Mouse (Mus musculus) hindbrain, postnatal 0 days (tissue): ENCODE results near the gene Cct7. TPM values are rescaled to one million over a fixed set of nuclear protein-coding genes. Genes with fewer than 3 reads are reported as not detected.

ENCODE experiments used
- ATAC-seq: fragments of 200-750 bp; cut with Nextera tagmentation; 2 replicates; pipeline ENCODE4 v1.8.0; 2017; ENCODE audit warnings: mild to moderate bottlenecking, moderate TSS enrichment, moderate library complexity
- DNase-seq: peaks from one replicate; pipeline ENCODE4 v3.0.0-alpha.2; 2015; ENCODE audit warnings: low spot score
- H3K27ac ChIP-seq: fragments of 300-500 bp; sonication (generic); 2 replicates; pipeline ENCODE4 v1.5.1; 2014; ENCODE audit warnings: mild to moderate bottlenecking
- H3K27me3 ChIP-seq: fragments of 300-500 bp; sonication (generic); 2 replicates; pipeline ENCODE4 v1.6.1; 2014; ENCODE audit warnings: low read length, mixed read lengths; ENCODE audit not compliant: insufficient read depth
- H3K36me3 ChIP-seq: fragments of 300-500 bp; sonication (generic); 2 replicates; pipeline ENCODE4 v1.6.1; 2014; ENCODE audit warnings: low read length, mixed read lengths; ENCODE audit not compliant: insufficient read depth
- H3K4me1 ChIP-seq: fragments of 300-500 bp; sonication (generic); 2 replicates; pipeline ENCODE4 v1.6.1; 2014; ENCODE audit warnings: antibody characterized with exemption, low read length, mixed read lengths; ENCODE audit not compliant: insufficient read depth
- H3K4me2 ChIP-seq: fragments of 300-500 bp; sonication (generic); 2 replicates; pipeline ENCODE4 v1.6.1; 2014; ENCODE audit warnings: low read depth, mild to moderate bottlenecking, low read length, moderate library complexity, mixed read lengths
- H3K4me3 ChIP-seq: fragments of 300-500 bp; sonication (generic); 2 replicates; pipeline ENCODE4 v1.5.1; 2014; ENCODE audit warnings: low read length
- H3K9ac ChIP-seq: fragments of 300-500 bp; sonication (generic); replicated peaks from 2 replicates; pipeline ENCODE4 v1.6.1; 2014; ENCODE audit warnings: mild to moderate bottlenecking, low read length, moderate library complexity, mixed read lengths
- H3K9me3 ChIP-seq: fragments of 300-500 bp; sonication (generic); 2 replicates; pipeline ENCODE4 v1.6.1; 2016; ENCODE audit warnings: low read length, mixed read lengths
- CTCF ChIP-seq: IDR thresholded peaks from 2 replicates; pipeline ENCODE4 v1.5.1; 2016; ENCODE audit warnings: antibody characterized with exemption, control low read depth, low read depth
- WGBS: fragments of 180-500 bp; shearing (Covaris S2); extraction: QIAGEN DNeasy Blood & Tissue Kit; methylation state at CpG from one replicate; pipeline ENCODE4 v1.1.7; 2014; 5-methylcytosine and 5-hydroxymethylcytosine counted together
- polyA plus RNA-seq: library from polyadenylated mRNA; unstranded; fragments of >200 nt; fragmentation: Nextera tagmentation; extraction: Ambion mirVana; gene quantifications from 2 replicates; pipeline ENCODE4 v1.2.1, GENCODE M21; 2015
- total RNA-seq: library from RNA; depleted of rRNA; stranded (reverse); fragments of >200 nt; gene quantifications from 2 replicates; pipeline ENCODE4 v1.2.3, GENCODE M21; 2014; rRNA removed

The Cct7 gene
- total and polyA plus RNA-seq, 2 experiments from 2014 or later: 169 to 487 TPM

DNA sequence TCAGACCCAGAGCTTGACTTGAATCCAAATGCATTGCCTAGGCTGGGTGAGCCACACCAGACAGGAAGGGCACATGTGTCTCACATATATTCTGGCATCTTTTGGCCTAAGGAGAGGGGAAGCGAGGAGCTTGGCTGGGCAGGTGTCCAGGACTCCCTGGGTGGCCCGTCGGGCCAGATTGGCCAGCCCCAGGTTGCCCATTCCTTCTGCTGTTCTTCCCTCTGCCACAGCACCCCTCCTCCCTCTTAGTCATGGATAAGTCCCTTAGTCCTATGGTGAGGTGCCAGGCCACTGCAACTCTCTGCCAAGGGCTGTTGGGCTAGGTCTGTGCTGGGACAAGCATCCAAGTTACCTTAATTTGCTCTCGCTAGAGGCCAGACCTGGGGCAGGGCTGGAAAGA is 64.6 kb downstream of the Cct7 start:
- Histone ChIP-seq H3K36me3 (no peaks in the 10 kb centered on the region), H3K27me3 (peaks cover 34% of the 10 kb centered on the region), H3K27ac (no peak overlapping the region), H3K4me2 (no peak overlapping the region), H3K9me3 (no peaks in the 10 kb centered on the region), H3K9ac (no peak overlapping the region), H3K4me3 (no peak overlapping the region), H3K4me1 (peaks cover 25% of the 10 kb centered on the region)
- 45% methylated on average over 4 of the region's 4 CpGs for WGBS
- DNase-seq (peak; percentile 73), ATAC-seq (peak; percentile 28)
- no peak for TF ChIP-seq CTCF

Other genes starting within 250 kb of the Cct7 start
- 144 and 151 TPM in 2 replicates for gene Sfxn5, start 118.1 kb upstream of the Cct7 start, total RNA-seq
- 108 and 115 TPM in 2 replicates for gene Sfxn5, start 118.1 kb upstream of the Cct7 start, polyA plus RNA-seq
- 62.6 and 66.5 TPM in 2 replicates for gene Rab11fip5, start 76.9 kb upstream of the Cct7 start, total RNA-seq
- 23.4 and 26.7 TPM in 2 replicates for gene Rab11fip5, start 76.9 kb upstream of the Cct7 start, polyA plus RNA-seq
- not detected in 2 replicates for gene Noto, start 27.6 kb upstream of the Cct7 start, total RNA-seq
- gene Noto, start 27.6 kb upstream of the Cct7 start, polyA plus RNA-seq: not detected in 2 replicates
- gene Smyd5, start 19.5 kb upstream of the Cct7 start, total RNA-seq: 68.0 and 69.1 TPM in 2 replicates
- 57.2 and 59.7 TPM in 2 replicates for gene Smyd5, start 19.5 kb upstream of the Cct7 start, polyA plus RNA-seq
- gene Pradc1, start 456 bp downstream of the Cct7 start, total RNA-seq: 21.1 and 24.7 TPM in 2 replicates
- gene Pradc1, start 456 bp downstream of the Cct7 start, polyA plus RNA-seq: 31.5 and 35.2 TPM in 2 replicates
- gene Fbxo41, start 51.5 kb downstream of the Cct7 start, total RNA-seq: 60.1 and 62.4 TPM in 2 replicates
- 10.5 TPM in 2 replicates for gene Fbxo41, start 51.5 kb downstream of the Cct7 start, polyA plus RNA-seq
- gene Egr4, start 62.1 kb downstream of the Cct7 start, total RNA-seq: 0.37 TPM in 1 of 2 replicates, not detected in the other
- gene Egr4, start 62.1 kb downstream of the Cct7 start, polyA plus RNA-seq: 0.10 and 0.30 TPM in 2 replicates
- 12.8 and 15.5 TPM in 2 replicates for gene Alms1, start 136.0 kb downstream of the Cct7 start, total RNA-seq
- 2.5 and 3.0 TPM in 2 replicates for gene Alms1, start 136.0 kb downstream of the Cct7 start, polyA plus RNA-seq